Mouse (Mus musculus): Measurements from ENCODE around the gene Clybl.

Gene Clybl

DNA sequence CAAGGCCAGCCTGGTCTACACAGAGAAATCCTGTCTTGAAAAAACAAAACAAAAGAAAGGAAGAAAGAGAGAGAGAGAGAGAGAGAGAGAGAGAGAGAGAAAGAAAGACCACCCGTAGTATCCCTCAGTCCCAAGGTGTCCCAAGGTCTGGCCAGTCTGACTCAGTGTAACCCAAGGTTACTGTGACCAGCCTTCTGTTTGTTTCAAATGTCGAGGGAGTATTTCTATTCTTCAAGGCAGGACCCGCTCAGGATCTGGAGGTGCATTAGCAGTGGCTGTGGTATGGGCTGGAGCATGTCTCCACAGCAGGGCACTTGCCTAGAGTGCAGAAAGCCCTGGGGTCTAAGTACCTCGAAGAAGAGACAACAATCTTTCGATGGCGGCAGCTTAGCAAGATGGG is 15.3 kb downstream of the Clybl start:
- DNase-seq (ENCODE audit: low spot score): no peak

DNA sequence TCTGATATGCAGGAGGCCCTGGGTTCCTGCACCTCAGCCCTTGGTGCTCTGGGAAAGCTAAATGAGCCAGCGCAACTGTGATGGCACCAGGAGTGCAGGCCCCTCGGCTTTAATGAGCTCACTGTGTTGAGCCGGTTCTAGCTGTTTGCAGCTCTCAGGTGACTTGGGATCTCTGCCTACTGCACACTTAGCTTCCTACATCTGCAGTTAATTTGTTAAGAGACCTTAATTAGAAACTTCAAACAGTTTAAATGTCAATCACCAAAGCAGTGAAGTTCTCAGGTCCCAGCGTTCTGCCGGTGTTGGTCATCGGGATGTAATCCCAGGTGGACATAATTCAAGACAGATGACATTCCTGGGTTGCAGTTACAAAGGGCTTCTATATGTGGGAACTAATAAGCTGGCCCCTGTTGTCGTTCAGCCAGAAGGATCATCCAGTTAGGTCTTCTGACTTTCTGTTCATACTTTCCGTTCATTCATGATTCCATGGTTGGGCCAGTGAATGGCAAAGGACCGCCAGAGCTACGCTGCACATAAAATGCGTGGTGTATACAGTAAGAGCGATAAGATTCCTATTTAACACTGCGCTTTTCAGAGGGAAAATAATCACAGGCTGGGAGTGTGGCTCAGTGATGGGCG is 18.9 kb downstream of the Clybl start:
- no peak for DNase-seq (ENCODE audit: low spot score)

DNA sequence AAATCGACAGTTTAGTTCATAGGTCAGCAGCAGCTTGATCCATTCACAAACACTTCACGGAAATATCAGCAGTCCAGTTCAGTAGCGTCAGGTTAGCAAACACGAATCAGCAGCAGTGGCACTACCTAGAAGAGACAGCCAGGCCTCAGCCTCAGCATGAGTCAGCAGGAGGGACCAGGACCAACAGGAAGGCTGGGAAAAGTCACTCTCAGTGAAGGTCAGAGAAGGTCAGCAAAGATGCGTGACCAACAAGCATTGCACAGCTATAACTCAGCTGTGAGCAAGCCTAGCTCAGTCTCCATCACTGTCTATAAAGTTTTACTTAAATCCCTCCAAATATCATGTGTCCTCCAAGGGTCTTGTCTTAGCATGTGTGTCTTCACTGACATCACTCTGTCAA is 27.7 kb downstream of the Clybl start:
- no peak for DNase-seq (ENCODE audit: low spot score)

DNA sequence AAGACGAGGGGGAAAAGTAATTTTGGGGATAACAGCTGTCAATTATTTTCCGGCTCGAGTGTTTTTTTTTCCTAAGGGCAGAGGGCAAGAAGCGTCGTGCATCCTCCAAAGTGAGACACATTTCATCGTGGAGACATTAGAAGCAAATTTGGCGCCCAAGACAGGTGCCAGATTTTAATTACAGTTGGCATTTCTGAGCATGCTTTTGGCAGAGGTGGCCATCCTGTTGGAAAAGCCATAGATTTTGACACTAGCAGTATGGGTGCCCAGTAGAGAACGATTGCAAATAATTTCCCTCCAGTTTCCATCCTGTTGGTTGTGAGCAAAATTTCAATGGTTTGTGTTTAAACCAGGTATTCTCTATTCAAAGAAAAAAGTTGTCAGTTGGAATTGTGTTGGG is 32.1 kb downstream of the Clybl start:
- no peak for DNase-seq (ENCODE audit: low spot score)

DNA sequence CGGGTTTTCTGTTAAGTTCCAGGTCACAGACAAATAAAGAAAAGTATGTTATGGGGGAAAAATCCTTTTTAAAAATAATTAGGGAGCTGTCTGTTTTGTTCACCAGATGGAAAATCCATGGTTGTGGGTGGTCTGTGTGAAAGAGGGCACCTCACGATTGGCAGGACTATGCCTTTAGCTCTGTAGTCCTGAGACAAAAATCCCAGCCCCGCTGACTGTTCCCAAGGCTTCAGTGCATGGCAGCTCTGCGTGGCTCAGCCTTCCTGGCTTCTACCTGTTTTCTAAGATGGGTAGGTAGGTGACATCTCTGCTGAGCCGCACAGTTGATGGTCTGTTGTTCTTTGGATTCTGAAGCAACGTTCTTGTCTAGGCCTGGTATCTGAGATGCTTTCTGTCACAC is 32.6 kb downstream of the Clybl start:
- DNase-seq (ENCODE audit: low spot score): no peak

DNA sequence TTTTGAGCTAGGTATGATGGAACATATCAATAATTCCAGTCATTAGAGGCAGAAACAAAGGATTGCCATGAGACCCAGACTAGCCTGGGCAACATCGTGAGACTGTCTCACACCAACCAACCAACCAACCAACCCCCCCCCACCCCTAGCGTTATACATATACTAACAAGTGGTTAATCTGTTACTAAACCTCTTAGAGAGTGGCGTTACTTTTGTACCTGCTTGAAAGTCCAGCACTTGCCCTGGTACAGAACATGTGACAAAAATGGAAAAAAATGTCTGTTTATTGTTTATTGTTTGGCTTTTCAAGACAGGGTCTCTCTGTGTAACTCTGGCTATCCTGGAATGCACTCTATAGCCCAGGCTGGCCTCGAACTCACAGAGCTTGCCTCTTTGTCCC is 35.7 kb downstream of the Clybl start:
- no peak for DNase-seq (ENCODE audit: low spot score)

DNA sequence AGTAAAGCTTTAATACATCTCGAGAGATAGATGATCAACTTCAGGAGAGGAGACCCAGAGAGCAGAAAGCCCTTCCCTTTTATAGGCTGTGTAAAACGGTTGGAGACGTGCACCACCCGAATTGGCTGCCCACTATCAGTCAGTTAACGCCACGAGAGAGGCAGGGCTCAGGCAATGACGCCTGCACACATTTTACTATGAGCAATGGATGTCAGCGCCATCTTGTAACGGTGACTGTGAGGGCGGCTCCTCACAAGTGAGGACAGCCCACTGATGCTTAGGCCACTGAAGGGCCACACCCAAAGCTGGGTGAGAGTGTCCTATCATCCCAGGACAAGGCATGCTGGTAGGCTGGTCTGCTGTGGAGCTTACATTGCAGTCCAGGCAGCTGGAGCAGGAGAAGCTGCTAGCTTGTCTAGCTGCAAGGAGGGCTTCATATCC is 41.5 kb downstream of the Clybl start:
- no peak for DNase-seq (ENCODE audit: low spot score)

DNA sequence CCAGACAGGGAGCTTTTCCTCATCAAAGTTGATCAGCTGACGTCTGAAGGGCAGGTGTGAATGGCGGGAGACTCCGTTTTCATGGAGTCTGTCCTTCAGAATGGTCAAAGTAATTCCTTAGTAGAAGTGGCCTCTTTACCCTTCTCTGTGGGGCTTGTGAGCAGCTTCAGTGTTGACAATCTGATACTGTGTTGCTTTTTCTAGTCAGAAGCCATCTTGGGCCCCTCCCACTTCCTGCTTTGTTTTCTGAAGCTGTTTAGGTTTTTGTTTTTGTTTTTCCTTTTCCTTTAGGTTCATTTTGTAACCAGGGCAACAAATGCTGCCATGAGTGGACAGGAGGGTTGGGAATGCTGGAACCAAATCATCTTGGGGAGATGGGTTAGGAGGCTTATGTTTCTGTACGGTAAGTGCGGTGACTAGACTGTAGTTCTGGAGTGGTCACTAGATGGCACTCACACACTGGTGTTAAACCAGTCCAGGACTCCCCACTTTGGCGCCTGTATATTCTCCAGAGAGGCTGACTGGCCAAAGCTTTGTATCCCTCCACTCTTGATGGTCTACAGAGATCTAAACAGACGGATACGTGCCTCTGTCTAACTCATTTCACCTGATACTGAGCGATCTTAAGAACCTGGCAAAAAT is 42.1 kb downstream of the Clybl start:
- DNase-seq (ENCODE audit: low spot score): peak; percentile 77

DNA sequence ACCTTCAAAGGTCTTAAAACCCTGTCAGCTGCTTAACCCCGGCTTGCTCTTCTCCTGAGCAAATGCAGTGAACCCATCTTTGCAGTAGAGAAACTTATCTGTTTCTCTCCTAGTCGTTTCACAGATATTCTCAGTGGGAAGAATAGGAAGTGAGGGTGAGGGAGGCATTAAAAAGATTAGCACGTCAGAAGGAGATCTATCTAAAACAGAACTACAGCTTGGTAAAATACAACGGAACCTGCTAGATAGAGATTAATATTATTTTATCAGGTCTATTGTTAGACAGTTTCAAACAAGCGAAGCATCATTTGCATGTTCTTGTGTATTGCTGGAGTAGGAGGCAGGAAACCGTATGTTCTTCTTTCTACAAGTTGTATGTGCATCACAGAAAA is 42.6 kb downstream of the Clybl start:
- no peak for DNase-seq (ENCODE audit: low spot score)

DNA sequence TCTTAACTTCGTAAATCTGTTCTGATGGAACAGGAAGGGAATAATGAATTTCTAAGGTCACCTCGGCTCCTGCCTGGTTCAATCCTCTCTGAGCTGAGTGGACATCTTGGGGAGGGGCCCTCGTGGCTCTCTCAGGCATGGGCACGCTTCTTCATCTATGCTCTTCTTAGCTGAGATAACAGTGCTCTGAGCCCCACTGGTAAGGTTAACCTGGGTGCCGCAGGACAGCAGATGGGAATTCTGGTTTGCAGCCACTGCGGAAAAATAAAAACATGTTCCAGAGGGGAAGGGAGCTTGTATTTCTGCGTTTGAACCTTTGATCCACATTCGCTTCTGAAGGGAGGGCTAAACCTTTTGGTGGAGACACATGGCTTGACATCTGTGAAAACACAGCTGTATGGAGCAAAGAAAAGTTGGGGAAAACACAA is 43.0 kb downstream of the Clybl start:
- DNase-seq (ENCODE audit: low spot score): no peak

DNA sequence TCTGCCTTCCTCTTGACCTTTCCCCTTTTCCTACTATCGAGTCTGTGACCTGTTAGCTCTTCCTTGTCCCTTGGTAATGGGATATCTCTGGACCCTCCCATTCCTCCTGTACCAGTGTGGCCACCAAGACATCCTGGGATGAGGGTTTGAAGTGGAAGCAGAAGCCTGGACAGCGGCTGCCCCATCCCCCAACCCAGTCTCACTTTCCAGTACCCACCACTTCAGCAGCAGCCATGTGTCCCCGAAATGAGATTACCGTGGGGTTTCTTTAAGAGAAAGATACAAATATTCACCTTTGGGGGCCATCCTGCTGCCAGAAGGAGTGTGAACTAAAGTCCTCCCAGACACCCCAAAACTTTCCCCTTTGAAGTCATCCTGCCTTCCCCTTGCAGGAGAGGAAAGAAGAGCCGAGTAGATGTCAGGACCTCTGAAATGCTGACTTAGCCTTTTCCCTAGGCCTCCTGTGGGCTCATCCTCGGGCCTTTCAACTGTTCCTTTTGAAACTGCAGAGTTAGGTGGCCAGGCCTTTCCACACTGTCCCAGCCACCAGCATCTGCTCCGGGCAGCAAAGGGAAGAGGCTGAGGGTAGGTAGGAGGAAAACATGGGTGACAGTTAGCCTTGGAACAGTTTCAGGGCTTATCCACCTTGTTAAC is 44.1 kb downstream of the Clybl start:
- no peak for DNase-seq (ENCODE audit: low spot score)

DNA sequence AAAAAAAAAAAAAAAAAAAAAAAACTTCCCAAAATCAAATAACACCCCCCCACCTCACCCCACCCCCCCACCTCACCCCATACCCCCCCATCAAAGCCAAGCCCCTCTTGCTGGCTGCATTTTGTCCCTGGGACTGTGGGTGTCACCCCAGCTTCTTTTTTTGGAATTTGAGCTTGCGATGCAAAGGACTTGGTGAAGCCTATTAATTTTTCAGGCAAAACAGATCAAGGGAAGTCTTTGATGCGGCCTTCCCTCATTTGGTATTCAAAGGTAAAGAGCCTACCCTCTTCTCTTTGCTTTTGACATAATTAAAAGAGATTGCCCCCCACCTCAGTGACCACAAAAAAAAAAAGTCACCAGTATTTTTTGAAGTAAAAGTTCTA is 44.6 kb downstream of the Clybl start:
- no peak for DNase-seq (ENCODE audit: low spot score)

DNA sequence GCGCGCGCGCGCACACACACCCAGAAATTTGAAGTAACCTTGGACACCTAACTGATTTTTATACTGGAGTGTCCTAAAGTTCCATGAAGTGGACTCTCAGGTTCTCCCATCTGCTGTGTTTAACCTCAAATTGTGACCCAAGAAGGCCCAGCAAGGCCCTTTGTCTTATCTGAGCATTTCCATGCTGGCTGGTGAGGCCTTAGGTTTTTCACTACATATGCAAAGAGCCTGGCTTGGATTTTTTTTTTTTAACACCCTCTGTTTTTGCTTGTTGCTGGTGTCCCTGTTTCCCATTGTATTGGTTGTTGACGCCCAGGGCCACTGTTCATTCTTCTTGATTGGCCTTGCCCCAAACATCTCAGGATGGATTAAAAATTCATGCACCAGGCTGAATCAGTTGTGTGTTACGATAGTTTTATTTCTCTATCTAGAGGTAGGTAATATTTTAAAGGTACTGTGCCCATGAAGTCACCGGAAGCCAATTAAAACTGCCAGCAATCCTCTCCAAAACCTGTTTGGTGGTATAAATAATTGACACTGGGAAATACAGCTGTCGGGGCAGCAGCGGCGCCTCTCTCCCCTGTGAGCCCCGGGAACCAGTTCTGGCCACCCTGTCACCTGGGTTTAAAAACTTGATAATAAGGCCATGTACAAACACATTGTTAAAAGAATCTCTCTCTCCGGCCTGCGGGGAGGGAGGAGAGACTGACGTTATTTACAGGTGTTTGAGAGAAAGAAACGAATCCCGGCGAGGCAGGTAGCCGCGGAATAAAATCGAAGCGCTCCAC is 45.4 kb downstream of the Clybl start:
- no peak for DNase-seq (ENCODE audit: low spot score)

DNA sequence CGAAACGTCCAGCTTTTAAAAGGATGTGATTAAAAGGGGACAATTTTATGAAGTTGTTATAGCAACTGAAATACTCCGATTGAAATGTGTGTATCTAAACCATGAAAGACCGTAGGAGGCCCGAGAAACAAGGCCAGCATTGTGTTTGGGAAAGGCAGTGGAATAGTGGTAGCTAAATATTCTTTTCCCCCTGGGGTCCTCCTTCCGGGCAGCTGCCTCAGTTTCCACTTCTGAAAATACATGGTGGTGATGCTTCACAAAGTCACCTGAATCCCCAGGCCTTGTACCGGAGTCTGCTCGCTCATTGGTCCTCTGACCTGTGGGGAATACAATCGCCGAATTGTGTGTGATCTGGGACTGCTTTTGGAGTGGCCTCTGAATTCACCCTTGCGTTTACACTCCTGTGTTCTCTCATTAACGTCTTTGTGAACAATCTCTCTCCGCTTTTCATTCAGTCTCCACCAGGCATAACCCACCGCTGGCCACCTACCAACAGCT is 46.0 kb downstream of the Clybl start:
- no peak for DNase-seq (ENCODE audit: low spot score)

DNA sequence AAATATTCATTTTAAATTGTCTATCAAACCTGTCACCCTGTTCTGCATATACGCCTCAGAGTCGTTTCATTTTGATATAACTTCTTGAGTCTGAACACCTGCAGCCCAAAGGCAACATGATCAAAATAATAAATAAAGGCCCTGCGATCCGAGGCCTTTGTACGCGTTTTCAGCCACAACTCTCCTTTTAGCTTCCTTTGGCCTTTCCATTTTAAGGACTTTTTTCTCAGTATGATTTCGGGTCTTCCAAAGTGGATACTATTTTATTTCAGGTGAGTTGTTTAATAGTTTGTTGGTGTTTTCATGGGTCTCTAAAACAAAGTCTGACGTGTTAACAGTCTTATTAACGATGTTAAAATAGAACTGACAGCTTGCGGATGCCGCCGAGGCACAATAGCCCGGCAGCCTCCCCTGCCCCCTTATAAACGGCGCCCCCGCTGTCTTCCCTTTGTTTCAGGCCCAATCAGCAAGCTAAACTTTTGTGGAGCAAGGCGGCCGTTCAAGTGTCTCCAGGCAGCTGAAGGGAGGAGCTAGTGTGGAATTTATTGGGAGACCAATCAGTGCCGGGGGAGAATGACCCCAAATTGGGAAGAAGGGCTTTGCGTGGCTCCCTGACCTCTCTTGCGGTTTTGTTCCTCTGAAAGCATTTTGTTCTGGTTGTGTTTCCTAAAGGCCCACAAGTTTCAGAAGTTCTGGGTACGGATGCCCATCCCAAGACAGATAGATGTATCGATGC is 47.5 kb downstream of the Clybl start:
- no peak for DNase-seq (ENCODE audit: low spot score)

DNA sequence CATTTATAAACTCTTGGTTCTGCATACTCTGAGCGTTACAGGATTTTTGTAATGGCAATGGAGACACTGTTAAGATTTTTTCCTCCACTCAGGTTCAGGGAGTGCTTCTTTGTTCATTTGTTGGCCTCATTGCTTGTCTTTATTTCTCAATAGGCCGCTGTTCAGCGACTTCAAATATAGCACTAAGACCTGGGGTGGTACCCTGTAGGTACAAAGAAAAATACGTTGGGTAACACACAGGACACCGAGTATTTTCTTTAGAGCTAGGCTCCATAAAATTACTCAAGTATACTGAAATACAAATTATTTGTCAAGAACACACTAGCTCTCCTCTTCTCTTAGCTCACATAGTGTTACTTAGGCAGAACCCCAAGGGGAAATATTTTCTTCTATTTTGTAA is 48.5 kb downstream of the Clybl start:
- DNase-seq (ENCODE audit: low spot score): no peak

DNA sequence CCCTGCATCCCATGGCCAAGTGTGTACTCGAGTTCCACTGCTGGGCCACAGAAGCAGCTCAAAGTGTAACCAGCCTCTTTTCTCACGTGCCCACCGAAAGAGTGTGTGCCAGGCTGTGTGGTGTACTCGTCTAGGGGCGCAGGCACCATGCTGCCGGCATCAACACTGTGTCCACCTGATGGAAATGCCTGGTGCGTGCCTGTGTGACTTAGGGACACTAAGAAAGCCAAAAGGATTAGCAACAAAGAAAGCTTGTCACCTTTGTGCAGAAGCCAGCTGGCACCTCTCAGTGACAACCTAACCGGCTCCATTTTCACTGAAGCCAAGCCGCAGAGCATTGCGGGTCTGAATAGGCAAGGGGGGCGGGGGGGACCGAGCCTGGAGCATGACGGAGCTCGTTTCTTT is 49.1 kb downstream of the Clybl start:
- DNase-seq (ENCODE audit: low spot score): no peak

DNA sequence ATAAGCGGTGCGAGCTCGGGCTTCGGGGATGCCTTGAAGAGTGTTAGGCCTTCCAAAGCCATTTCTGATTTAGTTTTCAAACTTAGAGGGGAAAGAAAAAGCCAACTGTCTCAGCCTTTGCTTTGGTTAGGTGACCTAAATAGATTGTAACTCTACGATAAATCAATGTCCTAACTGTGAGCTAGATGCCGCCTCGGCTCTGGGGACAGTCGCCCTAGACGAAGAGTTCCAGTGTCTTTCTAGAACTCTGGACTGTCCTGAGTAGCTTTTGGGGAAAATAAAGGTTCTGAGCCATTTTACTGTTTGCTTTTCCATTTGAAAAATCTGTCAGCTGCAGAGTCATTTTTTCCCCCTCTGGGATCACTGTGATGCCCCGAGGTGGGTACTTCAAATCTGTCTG is 49.6 kb downstream of the Clybl start:
- no peak for DNase-seq (ENCODE audit: low spot score)

DNA sequence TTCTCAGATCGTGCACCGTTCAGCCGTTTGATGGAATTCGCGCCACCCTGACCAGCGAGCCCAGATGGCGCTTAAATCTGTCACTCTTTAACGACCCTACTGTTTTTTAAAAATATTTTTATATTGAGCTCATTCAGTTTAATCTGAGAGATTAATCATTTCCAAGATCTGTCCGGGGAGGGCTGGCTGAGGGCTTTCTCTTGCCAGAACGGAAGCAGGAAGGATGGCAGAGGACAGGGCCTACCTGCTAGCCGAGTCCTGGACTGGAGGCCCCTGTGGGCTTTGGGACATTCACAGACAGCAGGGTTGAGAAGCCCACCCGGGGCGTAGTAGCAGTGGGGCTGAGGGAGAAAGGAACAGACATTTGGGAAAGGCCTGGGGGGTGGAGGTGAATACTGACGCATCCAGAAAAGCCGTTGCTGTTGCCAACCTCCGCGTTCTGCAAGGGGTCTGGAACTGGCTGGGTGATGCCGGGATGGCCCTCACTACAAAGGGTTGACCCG is 51.8 kb downstream of the Clybl start:
- DNase-seq (ENCODE audit: low spot score): no peak

DNA sequence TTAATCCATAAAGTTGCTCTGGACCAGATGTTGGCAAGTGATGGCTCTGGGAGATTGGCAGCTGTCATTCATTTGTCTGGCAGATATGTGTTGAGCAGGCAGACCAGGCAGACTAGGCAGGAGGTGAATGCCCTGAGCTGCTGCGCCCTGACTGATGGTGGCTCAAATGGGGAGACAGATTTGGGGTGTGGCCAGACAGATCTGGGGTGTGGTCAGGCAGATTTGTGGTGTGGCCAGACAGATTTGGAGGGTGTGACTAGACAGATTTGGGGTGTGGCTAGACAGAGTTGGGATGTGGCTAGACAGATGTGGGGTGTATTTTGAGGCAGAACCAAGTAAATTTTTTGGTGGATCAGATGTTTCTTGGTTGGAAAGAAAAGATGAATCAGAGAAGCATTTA is 62.4 kb downstream of the Clybl start:
- DNase-seq (ENCODE audit: low spot score): no peak

DNA sequence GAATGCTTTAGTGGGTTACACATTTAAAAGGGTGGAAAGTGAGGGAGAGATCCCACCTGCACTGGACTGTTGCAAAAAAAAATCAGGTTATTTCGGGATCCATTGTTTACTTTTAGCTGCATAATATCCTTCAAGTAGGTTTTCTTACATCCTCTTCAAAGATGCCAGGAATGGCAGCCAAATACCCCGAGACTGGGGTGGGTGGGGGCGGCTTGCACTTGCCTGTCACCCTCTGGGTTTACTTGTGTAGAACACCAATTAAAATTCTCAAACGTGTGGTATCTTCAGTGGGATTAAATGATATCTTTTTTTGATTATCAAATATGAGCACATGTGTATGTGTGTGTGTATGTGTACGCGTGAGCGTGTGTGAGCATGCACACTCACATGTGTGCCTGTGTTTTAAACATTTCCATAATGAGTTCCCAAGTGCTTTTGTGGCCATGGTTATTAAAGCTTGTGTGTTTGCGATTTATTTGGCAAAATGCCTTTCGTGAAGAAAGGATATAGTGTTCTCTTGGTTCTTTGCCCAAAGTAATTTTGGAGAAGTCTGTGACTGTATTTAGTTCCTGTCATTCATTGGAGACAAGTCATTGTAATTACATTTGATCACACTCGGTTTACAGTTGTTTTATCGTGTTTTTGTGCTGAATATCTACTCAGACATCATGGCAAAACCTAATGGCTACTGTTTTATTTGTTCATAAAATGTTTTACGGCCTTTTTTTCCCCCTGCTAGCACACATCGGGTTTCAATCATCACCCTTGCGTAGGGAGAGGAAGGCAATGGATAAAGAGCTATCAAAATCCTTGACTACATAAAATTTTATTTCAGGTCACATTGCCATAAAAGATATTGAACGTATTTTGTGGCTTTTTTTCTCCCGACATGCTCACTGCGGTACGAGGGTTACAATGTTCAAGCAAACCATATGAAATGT is 65.7 kb downstream of the Clybl start:
- no peak for DNase-seq (ENCODE audit: low spot score)

Data from lung, postnatal 25 days (tissue).